Mouse (Mus musculus): ENCODE measurements at regions not wholly inside any gene's neighbourhood (a gene's known extent, or its start where the extent isn't known, plus 50 kb on each side); places are given as distances from the start of the nearest gene placed in this dataset.

DNA sequence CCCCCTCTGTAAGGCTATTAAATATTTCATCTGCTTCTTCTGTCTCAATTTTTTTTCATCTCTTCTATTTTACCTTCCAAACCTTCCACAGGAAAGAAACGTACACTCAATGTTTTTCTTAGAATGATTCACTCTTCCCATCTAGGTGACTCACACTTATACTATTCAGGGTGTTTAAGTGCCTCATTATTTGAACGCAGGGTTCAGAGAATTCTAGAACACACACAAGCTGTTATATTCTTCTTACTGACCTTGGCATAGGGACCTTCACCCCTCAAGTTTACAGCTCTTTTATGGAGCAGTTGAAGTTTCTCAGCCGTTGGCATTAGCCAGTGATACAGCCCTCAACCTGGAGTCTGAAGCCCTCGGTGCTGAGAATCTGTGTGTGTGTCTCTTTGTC is 144.2 kb downstream of the Gpam start:
- TF ChIP-seq POLR2A (IDR thresholded peaks at IDR 0.05; ENCODE audit: extremely low read depth, insufficient read depth, low read length) (no peak), CTCF (IDR thresholded peaks at IDR 0.05; ENCODE audit: extremely low read depth, insufficient read depth, low read length) (no peak)
